Mouse (Mus musculus) right cerebral cortex, postnatal 4 days (tissue): ENCODE data around the gene Nwd1.
A peak's percentile ranks its signal among the peaks of the same experiment; 100 is the strongest.

Experiments used
- DNase-seq: peaks from one replicate; pipeline ENCODE4 v3.0.0-alpha.2; 2022

Gene Nwd1

DNA sequence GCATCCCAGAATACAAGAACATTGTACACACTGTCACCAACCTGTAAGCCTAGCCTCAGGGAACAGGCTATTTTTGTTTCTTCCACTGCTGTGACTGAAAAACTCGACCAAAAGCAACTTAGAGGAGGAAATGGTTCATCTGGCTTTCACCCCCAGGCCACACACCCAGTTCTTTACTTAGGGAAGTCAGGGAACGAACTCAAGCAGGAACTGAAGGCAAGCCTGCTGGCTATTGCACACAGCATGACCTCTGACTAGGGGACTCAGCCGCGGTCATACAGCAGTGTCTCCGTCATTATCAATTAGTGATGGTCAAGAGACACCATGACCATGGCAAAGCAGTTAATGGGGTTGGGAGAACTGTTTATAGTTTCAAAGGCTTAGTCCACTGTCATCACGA is 66.1 kb downstream of the Nwd1 start:
- no peak for DNase-seq

GRCm38 (mm10) chr8:72716594-72716993 is 70.1 kb downstream of the Nwd1 start:
- DNase-seq = no peak

GRCm38 (mm10) chr8:72720541-72720940 is 74.0 kb downstream of the Nwd1 start:
- DNase-seq = no peak

- peak; percentile 92 for DNase-seq
Measured at GRCm38 (mm10) chr8:72722769-72723650, 76.5 kb downstream of the Nwd1 start, which contains the start of gene Sin3b. TSS of gene Sin3b (plus strand) at chr8:72723285.

- DNase-seq = peak; percentile 41
Measured at GRCm38 (mm10) chr8:72723651-72724001, 77.1 kb downstream of the Nwd1 start.

DNA sequence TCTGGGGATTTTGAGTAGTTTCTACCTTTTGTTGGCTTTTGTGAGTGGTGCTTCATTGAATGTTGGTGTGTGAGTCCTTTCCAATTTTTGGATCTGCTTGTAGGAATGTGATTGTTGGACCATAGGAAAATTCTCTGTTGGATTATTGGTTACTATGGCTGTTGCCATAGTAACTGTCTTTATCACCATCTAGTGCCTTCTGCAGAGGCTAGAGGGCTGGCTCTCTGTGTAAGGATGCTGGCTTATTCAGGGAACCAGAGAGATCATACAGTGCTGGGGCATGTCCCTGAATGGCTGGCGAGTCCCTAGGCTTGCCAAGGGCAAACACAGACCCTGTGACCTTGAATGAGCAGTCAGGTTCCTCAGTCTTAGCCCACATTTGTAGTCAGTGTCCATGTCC is 82.1 kb downstream of the Nwd1 start:
- DNase-seq = no peak

DNA sequence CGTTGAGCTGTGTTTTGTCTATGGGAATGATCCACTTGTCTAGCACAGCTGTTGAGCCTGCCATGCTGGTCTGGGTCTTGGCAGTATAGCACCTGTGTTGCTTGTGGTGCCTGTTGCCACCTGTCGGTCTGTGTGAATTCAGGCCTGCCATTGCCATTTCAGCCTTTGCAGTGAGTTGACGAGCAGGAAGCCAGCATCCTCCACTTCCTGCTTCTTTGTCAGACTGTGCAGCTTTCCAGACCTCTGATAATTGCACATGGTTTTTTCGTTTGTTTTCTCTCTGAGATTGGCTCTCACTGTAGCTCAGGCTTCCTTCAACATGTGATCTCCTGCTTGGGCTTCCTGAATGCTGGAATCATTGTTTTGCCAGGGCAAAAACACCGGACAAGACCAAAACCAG is 88.5 kb downstream of the Nwd1 start:
- DNase-seq = no peak

GRCm38 (mm10) chr8:72736868-72737267 is 90.4 kb downstream of the Nwd1 start:
- no peak for DNase-seq

GRCm38 (mm10) chr8:72746061-72746460 is 99.5 kb downstream of the Nwd1 start:
- peak; percentile 39 for DNase-seq

DNA sequence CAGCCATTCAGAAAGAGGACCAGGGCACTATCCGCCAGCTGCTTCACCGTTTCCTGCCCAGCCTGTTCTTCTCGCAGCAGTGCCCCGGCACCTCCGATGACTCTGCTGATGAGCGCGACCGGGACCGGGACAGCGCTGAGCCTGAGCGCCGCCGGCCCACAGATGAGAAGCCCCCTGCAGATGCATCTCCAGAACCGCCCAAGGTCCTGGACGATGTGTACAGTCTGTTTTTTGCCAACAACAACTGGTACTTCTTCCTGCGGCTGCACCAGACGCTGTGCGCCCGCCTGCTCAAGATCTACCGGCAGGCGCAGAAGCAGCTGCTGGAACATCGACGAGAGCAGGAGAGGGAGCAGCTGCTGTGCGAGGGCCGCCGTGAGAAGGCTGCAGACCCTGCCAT is 103.3 kb downstream of the Nwd1 start:
- DNase-seq = peak; percentile 1

DNA sequence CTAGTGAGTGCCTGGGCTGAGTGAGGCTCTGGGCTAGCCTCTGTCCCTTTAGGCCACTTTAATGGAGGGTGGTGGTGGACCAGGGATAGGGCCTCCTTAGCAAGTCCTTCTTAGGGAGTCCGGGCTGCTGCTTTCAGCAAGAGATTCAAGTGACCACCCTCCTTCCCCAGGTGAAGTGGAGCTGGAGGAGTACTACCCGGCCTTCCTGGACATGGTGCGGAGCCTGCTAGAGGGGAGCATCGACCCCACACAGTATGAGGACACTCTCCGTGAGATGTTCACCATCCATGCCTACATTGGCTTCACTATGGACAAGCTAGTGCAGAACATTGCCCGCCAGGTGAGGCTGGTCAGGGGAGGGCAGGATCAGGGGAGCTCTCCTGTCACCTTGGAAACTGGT is 103.8 kb downstream of the Nwd1 start:
- DNase-seq = peak; percentile 1

- peak; percentile 0 for DNase-seq
Measured at GRCm38 (mm10) chr8:72751126-72751525, 104.6 kb downstream of the Nwd1 start.

DNA sequence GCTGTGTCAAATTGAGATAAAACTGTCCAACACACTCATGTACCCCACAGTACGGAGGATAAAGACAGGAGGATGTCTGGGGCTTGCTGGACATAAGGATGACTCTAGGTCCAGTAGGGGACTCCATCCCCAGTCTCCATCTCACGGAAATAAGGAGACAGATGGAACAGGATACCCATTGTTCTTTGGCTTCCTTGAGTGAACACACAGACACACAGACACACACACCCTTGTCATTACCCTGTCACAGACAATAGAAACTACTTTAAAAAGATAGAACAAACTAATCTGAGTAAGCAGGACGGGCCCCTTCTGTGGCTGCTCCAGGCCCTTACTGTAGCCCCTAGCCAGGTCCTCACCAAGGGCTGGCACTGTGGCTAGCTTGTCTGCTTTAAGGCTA is 105.8 kb downstream of the Nwd1 start:
- peak; percentile 2 for DNase-seq

GRCm38 (mm10) chr8:72753165-72753564 is 106.7 kb downstream of the Nwd1 start:
- no peak for DNase-seq

DNA sequence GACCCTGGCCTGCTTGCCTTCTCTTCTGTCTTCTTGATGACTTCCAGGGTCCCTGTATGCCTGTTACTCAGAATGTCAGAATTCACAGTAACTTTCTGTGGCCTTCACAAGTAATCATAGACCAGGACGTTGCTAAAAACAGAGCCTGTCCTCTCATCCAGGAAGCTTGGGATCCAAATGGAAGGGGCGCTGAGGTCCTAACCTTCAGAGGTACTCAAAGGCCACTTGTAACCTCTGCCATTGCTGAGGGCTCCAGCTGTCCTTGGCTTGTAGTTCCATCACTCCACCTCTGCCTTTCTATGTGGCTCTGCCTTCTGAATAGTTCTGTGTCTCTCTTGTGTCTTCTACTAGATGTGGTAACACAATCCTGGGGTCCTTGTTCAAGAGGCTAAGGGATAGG is 107.3 kb downstream of the Nwd1 start:
- no peak for DNase-seq

DNA sequence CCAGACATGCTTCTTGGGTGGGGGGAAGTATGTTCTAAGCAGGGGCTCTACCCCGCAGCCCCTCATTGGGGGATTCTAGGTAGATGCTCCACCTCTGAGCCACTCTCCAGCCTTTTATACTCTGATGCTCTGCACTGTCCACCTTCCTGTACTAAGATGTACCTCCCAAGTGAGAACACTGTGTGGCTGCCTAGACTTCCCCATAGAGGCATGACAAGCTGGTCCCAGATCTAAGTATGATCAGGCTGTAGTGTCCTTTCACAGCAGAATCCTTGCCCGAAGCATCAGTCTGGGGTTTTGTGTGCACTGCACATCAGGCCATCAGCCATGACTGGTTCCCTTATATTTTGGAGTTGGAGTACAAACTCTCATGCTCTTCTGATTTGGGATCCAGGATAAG is 109.5 kb downstream of the Nwd1 start:
- DNase-seq = no peak

DNA sequence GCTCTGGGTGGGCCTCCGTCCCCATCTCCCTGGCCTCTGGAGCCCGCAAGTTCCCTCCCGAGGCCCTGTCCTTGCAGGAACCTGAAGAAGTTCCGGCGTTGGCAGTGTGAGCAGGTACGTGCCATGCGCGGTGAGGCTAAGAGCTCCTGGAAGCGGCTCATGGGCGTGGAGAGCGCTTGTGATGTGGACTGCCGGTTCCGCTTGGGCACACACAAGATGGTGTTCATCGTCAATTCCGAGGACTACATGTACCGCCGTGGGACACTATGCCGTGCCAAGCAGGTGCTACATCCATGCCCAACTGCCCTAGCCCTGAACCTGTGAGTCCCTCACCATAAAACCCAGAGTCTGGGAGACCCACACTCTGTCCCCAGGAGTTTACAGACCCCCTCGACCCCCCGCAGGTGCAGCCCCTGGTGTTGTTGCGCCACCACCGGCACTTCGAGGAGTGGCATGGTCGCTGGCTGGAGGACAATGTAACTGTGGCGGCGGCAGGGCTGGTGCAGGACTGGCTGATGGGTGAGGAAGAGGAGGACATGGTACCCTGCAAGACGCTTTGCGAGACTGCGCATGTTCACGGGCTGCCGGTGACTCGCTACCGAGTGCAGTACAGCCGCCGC is 110.4 kb downstream of the Nwd1 start:
- DNase-seq = no peak

DNA sequence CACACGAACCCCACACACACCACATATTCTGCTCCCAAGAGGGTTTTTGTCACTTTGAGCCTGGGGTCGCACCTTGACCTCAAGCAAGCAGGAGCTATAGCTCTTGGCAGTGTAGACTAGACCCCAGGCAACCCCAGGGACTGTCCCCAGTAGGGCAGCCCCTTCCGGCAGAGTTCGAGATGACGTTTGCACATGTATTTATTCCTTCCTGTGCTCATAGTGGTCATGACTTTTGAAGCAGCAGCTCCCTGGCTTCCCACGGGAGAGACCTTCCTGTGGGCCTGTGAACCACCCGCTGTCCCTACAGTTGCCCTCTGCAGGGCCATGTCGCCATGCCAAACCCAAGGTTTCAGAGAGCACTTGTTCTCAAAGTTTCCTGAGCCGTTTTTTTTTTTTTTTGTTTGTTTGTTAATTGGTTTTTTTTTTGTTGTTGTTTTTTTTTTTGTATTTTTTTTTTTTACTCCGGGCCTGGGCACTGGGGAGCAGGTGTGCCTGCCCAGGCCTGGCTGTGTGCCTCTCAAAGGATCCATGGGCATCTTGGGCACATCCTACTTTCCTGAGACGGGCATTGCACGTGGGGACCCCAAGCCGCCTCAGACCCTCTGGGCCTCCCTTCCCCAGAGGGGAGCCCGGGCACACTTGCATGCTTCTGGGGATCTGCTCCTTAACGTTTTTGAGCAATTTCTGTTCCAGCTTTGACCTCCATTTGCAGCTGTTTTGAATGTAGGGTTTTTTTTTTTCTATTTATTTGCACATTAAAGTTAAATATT is 111.1 kb downstream of the Nwd1 start:
- DNase-seq = peak; percentile 2

- DNase-seq = no peak
Measured at GRCm38 (mm10) chr8:72758310-72758709, 111.8 kb downstream of the Nwd1 start.

DNA sequence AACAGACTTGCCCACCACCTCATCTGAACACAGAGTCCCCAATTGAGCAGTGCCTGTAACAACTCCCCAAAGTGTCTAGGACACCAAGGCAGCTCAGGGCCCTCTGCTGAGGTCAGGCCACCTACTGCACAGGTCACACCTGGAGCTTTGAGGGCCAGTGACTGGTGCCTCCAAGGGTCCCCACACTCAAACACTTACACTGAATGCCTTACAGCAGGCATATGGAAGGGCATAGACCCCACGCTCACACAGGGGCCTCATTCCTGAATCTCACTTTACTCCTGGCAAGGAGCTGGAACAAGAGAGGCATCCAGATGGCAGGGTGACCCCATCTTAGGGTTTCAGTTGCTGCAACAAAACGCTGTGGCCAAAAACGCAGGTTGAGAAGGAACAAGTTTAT is 113.7 kb downstream of the Nwd1 start:
- DNase-seq = no peak

GRCm38 (mm10) chr8:72761322-72762051 is 115.0 kb downstream of the Nwd1 start, which contains the start of gene F2rl3:
TSS of gene F2rl3 (plus strand) at chr8:72761880.
- no peak for DNase-seq

DNA sequence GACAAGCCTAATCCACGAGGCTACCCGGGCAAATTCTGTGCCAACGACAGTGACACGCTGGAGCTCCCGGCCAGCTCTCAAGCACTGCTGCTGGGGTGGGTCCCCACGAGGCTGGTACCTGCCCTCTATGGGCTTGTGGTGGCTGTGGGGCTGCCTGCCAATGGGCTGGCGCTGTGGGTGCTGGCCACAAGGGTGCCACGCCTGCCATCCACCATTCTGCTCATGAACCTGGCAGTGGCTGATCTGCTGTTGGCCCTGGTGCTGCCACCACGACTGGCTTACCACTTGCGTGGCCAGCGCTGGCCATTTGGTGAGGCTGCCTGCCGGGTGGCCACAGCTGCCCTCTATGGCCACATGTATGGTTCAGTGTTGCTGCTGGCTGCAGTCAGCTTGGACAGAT is 115.8 kb downstream of the Nwd1 start:
- no peak for DNase-seq

DNA sequence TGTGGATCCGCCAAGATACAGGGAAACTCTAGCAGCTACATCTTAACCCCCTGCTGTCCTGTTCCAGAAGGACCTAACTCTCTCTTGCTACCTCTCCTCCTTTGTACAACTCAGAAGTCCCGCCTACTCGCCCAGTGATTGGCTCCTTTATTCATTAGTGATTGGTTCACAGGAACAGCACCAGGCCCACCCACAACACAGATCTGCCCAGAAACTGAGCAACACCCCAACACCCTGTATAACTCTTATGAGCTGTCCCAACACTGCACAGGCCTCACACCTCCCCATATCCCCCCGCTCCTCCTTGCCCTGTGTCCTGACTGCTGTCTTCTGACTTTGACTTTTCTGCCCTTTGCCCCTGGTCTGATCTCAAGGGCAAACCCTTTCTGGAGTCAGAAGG is 119.2 kb downstream of the Nwd1 start:
- no peak for DNase-seq
